Mouse (Mus musculus) hindbrain, embryonic 14.5 days (tissue): Measurements from ENCODE around the gene Abhd4. TPM values are rescaled to one million over a fixed set of nuclear protein-coding genes. Genes with fewer than 3 reads are reported as not detected.

ENCODE experiments used
- ATAC-seq: fragments of 200-750 bp; cut with Nextera tagmentation; 2 replicates; pipeline ENCODE4 v1.8.0; 2017; ENCODE audit warnings: moderate number of reproducible peaks, mild to moderate bottlenecking, moderate TSS enrichment, moderate library complexity; ENCODE audit not compliant: low FRiP score
- DNase-seq: peaks from one replicate; pipeline ENCODE4 v3.0.0-alpha.2; 2015; ENCODE audit warnings: low spot score
- H3K27ac ChIP-seq: fragments of 300-500 bp; sonication (generic); 2 replicates; pipeline ENCODE4 v1.5.1; 2014; ENCODE audit warnings: mild to moderate bottlenecking, moderate library complexity
- H3K27me3 ChIP-seq: fragments of 300-500 bp; sonication (generic); 2 replicates; pipeline ENCODE4 v1.6.1; 2014; ENCODE audit warnings: mild to moderate bottlenecking, low read length, mixed read lengths; ENCODE audit not compliant: control insufficient read depth, insufficient read depth
- H3K36me3 ChIP-seq: fragments of 300-500 bp; sonication (generic); replicated peaks from 2 replicates; pipeline ENCODE4 v1.6.1; 2014; ENCODE audit not compliant: control insufficient read depth, insufficient read depth
- H3K4me1 ChIP-seq: fragments of 300-500 bp; sonication (generic); replicated peaks from 2 replicates; pipeline ENCODE4 v1.6.1; 2014; ENCODE audit warnings: antibody characterized with exemption, low read length, mixed read lengths; ENCODE audit not compliant: control insufficient read depth, insufficient read depth
- H3K4me2 ChIP-seq: fragments of 300-500 bp; sonication (generic); replicated peaks from 2 replicates; pipeline ENCODE4 v1.6.1; 2014; ENCODE audit warnings: mild to moderate bottlenecking, moderate library complexity
- H3K4me3 ChIP-seq: fragments of 300-500 bp; sonication (generic); replicated peaks from 2 replicates; pipeline ENCODE4 v1.5.1; 2014; ENCODE audit warnings: mild to moderate bottlenecking, low read length
- H3K9ac ChIP-seq: fragments of 300-500 bp; sonication (generic); 2 replicates; pipeline ENCODE4 v1.6.1; 2014
- H3K9me3 ChIP-seq: fragments of 300-500 bp; sonication (generic); 2 replicates; pipeline ENCODE4 v1.6.1; 2016; ENCODE audit warnings: low read length; ENCODE audit not compliant: control insufficient read depth
- WGBS: fragments of 180-500 bp; shearing (Covaris S2); extraction: QIAGEN DNeasy Blood & Tissue Kit; methylation state at CpG from one replicate; pipeline ENCODE4 v1.1.7; 2014; 5-methylcytosine and 5-hydroxymethylcytosine counted together
- polyA plus RNA-seq: library from polyadenylated mRNA; unstranded; fragments of >200 nt; fragmentation: Nextera tagmentation; extraction: Ambion mirVana; gene quantifications from 2 replicates; pipeline ENCODE4 v1.2.1, GENCODE M21; 2014

Abhd4 gene
- polyA plus RNA-seq, 1 experiment from 2014 or later = 64.5 TPM

- ATAC-seq = no peak
- 89% methylated on average over 3 of the region's 3 CpGs for WGBS
- no peak overlapping the region for H3K9ac ChIP-seq
These were observed 7.8 kb upstream of the Abhd4 start for GRCm38 (mm10) chr14:54246232-54246631.

GRCm38 (mm10) chr14:54249326-54249725 is 4.7 kb upstream of the Abhd4 start:
- Histone ChIP-seq H3K36me3 (peaks cover 23% of the 10 kb centered on the region), H3K4me1 (peaks cover 41% of the 10 kb centered on the region), H3K4me2 (no peak overlapping the region), H3K9me3 (no peaks in the 10 kb centered on the region), H3K9ac (no peak overlapping the region), H3K27ac (no peak overlapping the region), H3K4me3 (no peak overlapping the region), H3K27me3 (no peaks in the 10 kb centered on the region)
- ATAC-seq (no peak), DNase-seq (no peak)
- WGBS = 67% methylated on average over 9 of the region's 9 CpGs

More at GRCm38 (mm10) chr14:54246232-54246631, 7.8 kb upstream of the Abhd4 start:
- Histone ChIP-seq H3K27ac (no peak overlapping the region), H3K4me1 (peaks cover 29% of the 10 kb centered on the region; the same call in 1 of the 2 replicates), H3K27me3 (no peaks in the 10 kb centered on the region), H3K4me3 (no peak overlapping the region), H3K4me2 (no peak overlapping the region), H3K36me3 (peaks cover 42% of the 10 kb centered on the region), H3K9me3 (no peaks in the 10 kb centered on the region)
- DNase-seq = no peak

- 0 out of 2 replicates have a peak overlapping the region, but pooled peaks have one; percentile 16 for H3K9ac ChIP-seq
- no peak overlapping the region for H3K4me3 ChIP-seq
- no peak overlapping the region for H3K4me2 ChIP-seq
- no peak overlapping the region for H3K27ac ChIP-seq
- no peak for DNase-seq
- no peak for ATAC-seq
- H3K4me1 ChIP-seq = peaks cover 47% of the 10 kb centered on the region
- H3K36me3 ChIP-seq = peaks cover 23% of the 10 kb centered on the region
- no peaks in the 10 kb centered on the region for H3K27me3 ChIP-seq
- WGBS = 80% methylated on average over 4 of the region's 4 CpGs
- H3K9me3 ChIP-seq = no peaks in the 10 kb centered on the region
These were observed 3.9 kb upstream of the Abhd4 start for GRCm38 (mm10) chr14:54250122-54250521.

GRCm38 (mm10) chr14:54254670-54255202 is 748 bp downstream of the Abhd4 start:
- no peak for DNase-seq
- Histone ChIP-seq H3K27ac (no peak overlapping the region), H3K4me2 (peak overlapping the region; percentile 79), H3K36me3 (no peaks in the 10 kb centered on the region), H3K27me3 (no peaks in the 10 kb centered on the region), H3K9me3 (no peaks in the 10 kb centered on the region), H3K9ac (peak overlapping the region; percentile 85), H3K4me3 (peak overlapping the region; percentile 72), H3K4me1 (peaks cover 40% of the 10 kb centered on the region)
- no peak for ATAC-seq
- WGBS = 71% methylated on average over 12 of the region's 12 CpGs

- Histone ChIP-seq H3K36me3 (no peaks in the 10 kb centered on the region), H3K4me3 (no peak overlapping the region), H3K9me3 (no peaks in the 10 kb centered on the region), H3K27ac (no peak overlapping the region), H3K4me1 (peaks cover 12% of the 10 kb centered on the region), H3K9ac (no peak overlapping the region), H3K4me2 (peak overlapping the region; percentile 57), H3K27me3 (0 out of 2 replicates have a peak, but pooled peaks cover 3% of the 10 kb centered on the region)
- no peak for DNase-seq
- ATAC-seq = no peak
- WGBS = 72% methylated on average over 7 of the region's 7 CpGs
These were observed 4.2 kb downstream of the Abhd4 start for GRCm38 (mm10) chr14:54258131-54258670.

- Histone ChIP-seq H3K9ac (peak overlapping the region; percentile 59), H3K36me3 (no peaks in the 10 kb centered on the region; the same call in 1 of the 2 replicates), H3K9me3 (no peaks in the 10 kb centered on the region), H3K27me3 (0 out of 2 replicates have a peak, but pooled peaks cover 3% of the 10 kb centered on the region), H3K4me2 (peak overlapping the region; percentile 57), H3K27ac (peak overlapping the region; percentile 48; the same call in 1 of the 2 replicates), H3K4me1 (peaks cover 12% of the 10 kb centered on the region), H3K4me3 (peak overlapping the region; percentile 41)
- DNase-seq (peak; percentile 81), ATAC-seq (peak; percentile 92)
- WGBS = under 1% methylated on average over 35 of the region's 35 CpGs
These were observed 5.2 kb downstream of the Abhd4 start for GRCm38 (mm10) chr14:54259003-54259721.

GRCm38 (mm10) chr14:54259722-54260085 is 5.7 kb downstream of the Abhd4 start:
- Histone ChIP-seq H3K27ac (no peak overlapping the region), H3K27me3 (0 out of 2 replicates have a peak, but pooled peaks cover 3% of the 10 kb centered on the region), H3K36me3 (no peaks in the 10 kb centered on the region; the same call in 1 of the 2 replicates), H3K4me3 (peak overlapping the region; percentile 41), H3K4me2 (peak overlapping the region; percentile 57), H3K4me1 (peaks cover 7% of the 10 kb centered on the region), H3K9me3 (no peaks in the 10 kb centered on the region), H3K9ac (peak overlapping the region; percentile 59)
- ATAC-seq (no peak), DNase-seq (no peak)
- 30% methylated on average over 8 of the region's 8 CpGs for WGBS

- ATAC-seq = no peak
- DNase-seq = no peak
- H3K36me3 ChIP-seq = no peaks in the 10 kb centered on the region; the same call in 1 of the 2 replicates
- peak overlapping the region; percentile 41 for H3K4me3 ChIP-seq
- WGBS = 73% methylated on average over 2 of the region's 2 CpGs
- no peak overlapping the region for H3K27ac ChIP-seq
- H3K9me3 ChIP-seq = no peaks in the 10 kb centered on the region
- no peak overlapping the region for H3K9ac ChIP-seq
- peak overlapping the region; percentile 57 for H3K4me2 ChIP-seq
- H3K27me3 ChIP-seq = 0 out of 2 replicates have a peak, but pooled peaks cover 3% of the 10 kb centered on the region
- peaks cover 5% of the 10 kb centered on the region; the same call in 1 of the 2 replicates for H3K4me1 ChIP-seq
These were observed 6.2 kb downstream of the Abhd4 start for GRCm38 (mm10) chr14:54260196-54260595.

- ATAC-seq (no peak), DNase-seq (no peak)
- Histone ChIP-seq H3K9me3 (no peaks in the 10 kb centered on the region), H3K4me2 (no peak overlapping the region), H3K27ac (no peak overlapping the region), H3K9ac (no peak overlapping the region), H3K36me3 (peaks cover under 1% of the 10 kb centered on the region; the same call in 1 of the 2 replicates), H3K4me1 (peaks cover 5% of the 10 kb centered on the region; the same call in 1 of the 2 replicates), H3K4me3 (no peak overlapping the region), H3K27me3 (0 out of 2 replicates have a peak, but pooled peaks cover 3% of the 10 kb centered on the region)
- 98% methylated on average over 2 of the region's 2 CpGs for WGBS
These were observed 7.4 kb downstream of the Abhd4 start for GRCm38 (mm10) chr14:54261386-54261785.
